Mouse (Mus musculus) gastrocnemius, postnatal 25 days (tissue): ENCODE measurements around the gene Rdh16f2. TPM values are rescaled to one million over a fixed set of nuclear protein-coding genes. Genes with fewer than 3 reads are reported as not detected.
"Not testable (repeated sequence)": the region's sequence is repeated elsewhere in the genome, so short reads cannot be mapped to it uniquely, and the experiment has no call there.

Source experiments
- DNase-seq: peaks from one replicate; pipeline ENCODE4 v3.0.0; 2022
- total RNA-seq, 2 experiments: library from RNA; stranded (reverse); gene quantifications; 1 replicate in 1 of 2; 2 replicates in 1 of 2; pipeline ENCODE4 v1.2.3; 2021

Gene Rdh16f2
- total RNA-seq, 2 experiments from 2014 or later, result not detected

DNA sequence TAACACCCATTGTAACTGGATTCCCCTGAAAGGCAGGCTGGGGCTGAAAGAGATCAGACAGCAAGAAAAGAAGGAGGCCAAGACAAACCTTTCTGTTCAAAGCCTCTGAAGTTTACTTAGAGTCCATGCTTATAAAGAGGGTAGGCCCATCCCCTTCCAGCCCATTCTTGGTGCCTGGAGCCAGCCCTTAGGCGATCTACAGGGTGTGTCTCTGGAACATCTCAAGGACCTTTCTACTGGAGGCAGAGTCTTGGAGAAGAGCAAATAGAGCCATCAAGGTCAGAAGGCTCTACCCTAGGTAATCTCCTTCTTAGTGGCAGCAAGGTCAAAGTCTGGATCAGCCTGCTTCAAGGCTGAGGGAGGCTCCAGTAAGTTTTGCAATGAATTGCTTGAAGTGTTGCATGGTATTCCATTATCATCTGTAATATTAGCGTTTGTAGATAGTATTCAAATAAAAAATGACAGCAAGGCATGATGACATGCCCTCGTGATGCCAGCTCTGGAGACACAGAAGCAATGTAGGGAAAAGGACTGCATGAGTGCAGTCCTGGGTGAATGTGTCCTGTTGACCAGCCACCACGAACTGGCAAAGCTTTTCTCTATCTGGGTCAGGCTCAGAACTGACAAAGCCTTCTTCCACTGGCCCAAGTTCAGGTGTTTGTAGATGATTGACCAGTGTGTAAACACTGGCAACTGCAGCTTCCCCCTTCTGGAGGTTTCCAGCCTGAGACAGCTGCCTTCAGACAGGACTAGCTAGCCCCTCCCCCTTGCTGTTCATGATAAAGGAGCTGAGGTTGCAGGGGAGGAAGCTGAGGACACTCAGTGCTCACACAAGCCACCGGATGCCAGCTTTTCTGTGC, 27.1 kb downstream of the Rdh16f2 start:
- DNase-seq, result not testable (repeated sequence)

DNA sequence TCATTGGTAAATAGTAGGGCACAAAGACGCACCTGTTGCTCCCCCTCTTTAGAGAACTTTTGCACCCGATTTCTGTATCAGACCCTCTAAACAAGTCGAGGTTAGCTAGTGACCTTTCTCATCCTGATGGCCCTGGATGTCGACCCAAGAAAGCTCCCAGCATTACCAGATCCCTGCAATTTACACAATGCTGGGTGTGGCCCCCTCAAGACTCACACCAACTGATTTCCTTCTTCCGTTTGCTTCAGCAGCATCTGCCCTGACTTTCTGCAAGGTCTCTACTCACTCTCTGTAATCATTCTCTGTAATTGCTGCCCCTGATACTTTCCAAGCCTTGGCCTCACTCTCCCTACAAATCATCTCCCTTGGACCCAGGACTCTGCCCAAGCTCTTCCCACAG, 30.4 kb downstream of the Rdh16f2 start:
- no peak for DNase-seq

DNA sequence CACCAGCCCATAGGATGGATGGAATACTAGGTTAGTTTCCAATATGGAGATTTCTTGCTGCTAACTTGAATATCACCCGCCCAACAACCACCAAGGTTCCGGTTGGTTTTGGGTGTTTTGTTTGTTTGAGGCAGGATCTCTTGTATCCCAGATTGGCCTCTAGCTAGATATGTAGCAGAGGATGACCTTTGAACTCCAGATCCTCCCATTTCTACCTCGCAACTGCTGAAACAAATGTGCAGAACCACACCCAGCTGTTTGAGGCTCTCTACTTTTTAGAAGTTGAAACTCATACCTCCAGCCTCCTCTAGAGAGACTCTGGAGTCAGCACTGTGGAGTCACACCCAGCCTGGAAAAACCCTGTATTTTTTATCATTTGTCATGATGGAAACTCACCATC, 31.2 kb downstream of the Rdh16f2 start:
- DNase-seq, result no peak

DNA sequence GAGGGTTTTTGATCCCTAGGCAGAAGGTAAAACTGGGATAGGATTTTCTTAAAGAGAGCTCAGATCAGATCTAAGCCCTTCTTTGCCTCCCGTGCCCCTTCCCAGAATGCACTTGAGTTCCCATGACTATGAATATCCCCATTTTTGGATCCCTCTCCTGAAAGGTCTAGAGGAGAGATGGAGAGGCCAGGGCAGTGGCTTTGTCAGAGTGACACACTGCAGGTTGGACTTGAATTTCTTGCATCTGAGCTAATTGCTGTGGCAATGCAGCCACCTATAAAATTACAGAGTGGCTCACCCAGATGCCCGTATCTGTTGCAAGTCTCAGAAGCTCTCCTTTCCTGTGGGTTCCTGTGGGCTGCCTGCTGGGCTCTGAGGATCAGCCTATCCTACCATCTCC, 31.9 kb downstream of the Rdh16f2 start, which contains the start of gene Sdr9c7:
Gene Sdr9c7, plus strand, starts transcription at position 301 of the 400 bp plus-strand sequence.
- DNase-seq, result no peak

DNA sequence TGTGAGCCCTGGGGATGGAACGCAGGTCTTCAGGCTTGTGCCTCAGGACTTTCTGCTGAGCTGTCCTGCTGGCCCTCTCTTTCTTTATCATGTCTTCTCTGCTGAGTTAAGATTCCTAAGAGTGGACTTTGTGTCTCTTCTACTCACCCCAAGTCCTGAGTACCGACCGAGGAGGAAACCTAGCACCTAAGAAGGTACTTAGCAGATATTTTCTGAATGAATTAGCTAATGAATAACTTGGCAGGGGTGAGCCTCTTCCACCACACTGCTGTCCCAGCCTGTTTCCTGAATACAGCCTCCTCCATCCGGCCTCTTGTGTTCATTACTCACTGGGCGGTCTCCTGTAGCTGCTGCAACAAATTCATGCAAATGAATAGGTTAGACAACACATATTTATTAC, 33.5 kb downstream of the Rdh16f2 start:
- no peak for DNase-seq

DNA sequence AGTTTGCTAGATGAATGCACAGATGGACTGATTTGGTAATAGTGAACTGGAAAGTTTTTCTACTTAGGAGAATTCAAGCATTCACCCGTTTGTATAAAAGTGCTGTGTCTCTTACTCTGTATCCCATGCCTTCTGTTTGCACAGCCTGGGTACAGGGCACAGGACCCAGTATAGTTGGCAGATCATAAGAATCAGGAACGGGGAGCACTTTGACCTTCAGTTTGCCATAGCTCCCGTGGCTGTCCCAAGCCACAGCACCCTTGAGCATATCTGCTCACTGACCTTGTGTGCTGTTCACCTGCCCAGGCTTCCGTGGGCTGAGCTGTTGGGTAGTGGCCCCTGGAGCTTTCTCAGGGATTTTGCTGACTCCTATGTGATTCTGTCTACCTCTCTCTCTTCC, 35.5 kb downstream of the Rdh16f2 start:
- no peak for DNase-seq

DNA sequence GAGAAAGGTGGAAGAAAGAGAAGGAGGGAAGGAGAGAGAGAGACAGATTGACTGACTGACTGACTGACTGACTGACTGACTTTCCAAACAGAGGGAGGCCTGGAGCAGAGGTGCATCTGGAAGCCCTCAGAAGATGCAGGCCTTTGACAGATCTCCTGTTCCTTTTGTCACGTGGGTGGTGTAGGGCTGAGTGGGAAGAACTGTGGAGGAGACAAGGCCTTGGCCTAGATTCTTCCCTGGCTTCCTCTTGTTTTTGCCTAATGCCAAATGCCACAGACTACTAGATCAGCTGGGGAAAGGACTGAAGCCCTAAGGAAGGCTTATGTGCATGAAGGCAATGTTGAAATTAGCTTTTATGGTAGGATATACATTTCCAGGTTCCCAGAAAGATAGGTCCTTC, 36.8 kb downstream of the Rdh16f2 start:
- DNase-seq, result no peak

DNA sequence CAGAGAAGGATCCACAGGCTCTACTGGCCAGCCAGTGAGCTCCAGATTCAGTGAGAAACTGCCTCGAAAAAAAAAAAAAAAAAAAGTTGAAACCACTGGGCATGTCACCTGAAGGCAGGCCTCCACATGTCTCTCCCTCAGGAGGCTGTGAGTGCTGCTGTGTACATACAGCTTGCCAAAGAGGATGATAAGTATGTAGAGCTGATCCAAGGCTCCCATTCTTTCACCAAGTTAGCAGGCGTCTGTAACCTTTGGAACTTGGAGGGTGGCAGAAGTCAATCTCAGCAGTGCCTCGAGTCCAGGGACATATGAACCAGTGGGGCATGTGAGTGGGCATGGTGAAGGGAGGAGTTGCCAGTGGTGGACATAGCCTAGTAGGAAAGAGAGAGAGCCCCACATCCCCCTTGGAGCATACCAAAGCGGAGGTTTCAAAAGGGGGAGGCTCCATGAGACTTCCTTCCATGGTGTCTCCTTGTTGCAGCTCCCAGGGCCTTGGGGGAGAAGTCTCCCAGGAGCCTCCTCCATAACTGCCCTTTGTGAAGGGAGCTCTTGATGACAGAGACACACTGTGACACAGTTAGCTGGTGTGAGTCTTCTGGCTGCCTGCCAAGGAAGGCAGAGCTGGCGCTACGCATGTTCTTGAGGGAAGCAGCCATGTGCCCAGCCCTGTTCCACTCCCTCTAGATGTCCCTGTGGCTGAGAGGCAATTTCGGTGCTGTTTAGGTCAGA, 38.6 kb downstream of the Rdh16f2 start:
- DNase-seq, result no peak

DNA sequence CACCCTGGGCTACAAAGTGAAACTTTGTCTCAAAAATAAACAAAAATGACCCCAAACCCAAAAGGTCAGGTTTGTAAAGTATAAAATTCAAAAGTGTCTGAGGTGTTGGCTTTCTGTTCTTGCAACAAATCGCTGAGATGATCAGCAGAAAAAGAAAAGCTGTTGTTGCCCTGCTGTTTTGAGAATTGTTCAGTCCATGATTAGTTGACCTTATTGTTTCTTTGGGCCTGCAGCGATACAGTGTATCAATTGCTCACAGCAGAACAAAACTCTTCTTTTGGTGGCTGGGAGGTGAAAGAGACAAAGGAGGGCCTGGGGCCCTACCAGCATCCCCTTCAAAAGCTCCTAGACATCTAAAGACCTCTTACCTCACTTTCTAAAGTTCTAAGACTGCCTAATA, 39.9 kb downstream of the Rdh16f2 start:
- DNase-seq, result no peak

DNA sequence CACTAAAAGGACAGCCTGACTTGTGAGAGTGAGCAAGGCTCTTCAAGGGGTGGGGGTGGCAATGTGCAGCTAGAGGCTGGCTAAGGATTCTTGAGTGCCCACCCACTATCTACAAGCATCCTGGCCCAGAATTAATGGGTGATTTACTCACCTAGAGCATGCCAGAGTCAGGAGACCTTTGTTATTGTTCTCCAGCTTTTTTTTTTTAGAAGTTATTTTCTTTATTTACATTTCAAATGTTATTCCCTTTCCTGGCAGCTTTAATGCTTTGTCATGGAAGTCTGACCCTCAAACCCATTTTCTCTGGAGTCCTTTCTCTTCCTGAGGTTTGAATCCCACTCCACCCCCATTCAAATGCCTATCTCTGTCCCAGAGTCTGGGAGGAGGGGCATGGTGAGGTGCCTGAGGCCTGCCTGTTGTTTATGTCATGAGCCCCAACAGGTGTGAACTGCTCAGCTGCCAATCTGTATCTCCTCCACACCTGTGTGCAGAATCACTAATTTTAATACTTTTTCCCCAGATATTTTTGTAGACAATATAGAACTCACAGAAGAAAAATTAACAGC, 41.2 kb downstream of the Rdh16f2 start:
- DNase-seq, result no peak

DNA sequence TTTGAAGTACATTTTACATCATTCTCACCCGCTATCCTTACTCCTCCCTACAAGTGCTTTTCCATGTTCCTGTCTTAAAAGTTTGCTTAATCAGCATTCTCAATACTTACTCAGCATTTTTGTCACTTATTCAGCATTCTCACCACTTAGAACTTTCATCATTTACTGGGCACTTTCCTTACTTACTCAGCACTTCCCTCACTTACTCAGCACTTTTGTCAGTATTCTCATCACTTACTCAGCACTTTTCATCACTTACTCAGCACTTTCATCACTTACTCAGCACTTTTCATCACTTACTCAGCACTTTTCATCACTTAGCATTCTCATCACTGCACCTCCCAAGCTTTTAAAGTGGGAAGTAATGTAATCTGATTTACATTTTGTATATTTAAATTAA, 49.3 kb downstream of the Rdh16f2 start:
- no peak for DNase-seq

DNA sequence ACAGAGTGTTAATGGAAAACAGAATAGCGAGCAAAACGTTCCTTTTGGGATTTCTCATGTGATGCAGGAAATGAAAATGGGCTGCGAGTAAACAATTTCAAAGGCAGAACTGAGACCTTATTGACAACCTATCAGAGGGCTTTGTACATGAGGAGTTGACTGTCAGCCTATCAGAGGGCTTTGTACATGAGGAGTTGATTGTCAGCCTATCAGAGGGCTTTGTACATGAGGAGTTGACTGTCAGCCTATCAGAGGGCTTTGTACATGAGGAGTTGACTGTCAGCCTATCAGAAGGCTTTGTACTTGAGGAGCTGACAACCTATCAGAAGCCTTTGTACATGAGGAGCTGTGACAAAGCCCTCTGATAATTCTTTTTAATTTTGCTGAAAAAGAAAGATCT, 50.9 kb downstream of the Rdh16f2 start:
- not testable (repeated sequence) for DNase-seq

DNA sequence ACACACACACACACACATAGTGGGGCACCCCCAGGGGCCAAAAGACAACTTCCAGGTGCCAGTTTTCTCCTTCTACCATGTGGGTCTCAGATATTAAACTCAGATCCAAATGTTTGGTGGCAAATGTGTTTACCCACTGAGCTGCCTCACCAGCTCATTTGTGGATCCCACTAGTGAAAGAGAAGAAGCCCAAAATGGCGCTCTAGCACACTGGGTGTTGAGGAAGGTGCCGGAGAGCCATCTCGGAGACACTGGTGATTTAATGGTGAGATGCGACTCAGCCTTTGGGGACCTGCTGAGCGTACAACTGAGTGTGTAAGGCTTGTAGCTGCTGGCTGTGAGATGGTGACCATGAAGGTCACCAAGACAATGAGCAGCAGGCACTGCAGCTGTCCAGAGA, 51.4 kb downstream of the Rdh16f2 start:
- DNase-seq, result no peak

DNA sequence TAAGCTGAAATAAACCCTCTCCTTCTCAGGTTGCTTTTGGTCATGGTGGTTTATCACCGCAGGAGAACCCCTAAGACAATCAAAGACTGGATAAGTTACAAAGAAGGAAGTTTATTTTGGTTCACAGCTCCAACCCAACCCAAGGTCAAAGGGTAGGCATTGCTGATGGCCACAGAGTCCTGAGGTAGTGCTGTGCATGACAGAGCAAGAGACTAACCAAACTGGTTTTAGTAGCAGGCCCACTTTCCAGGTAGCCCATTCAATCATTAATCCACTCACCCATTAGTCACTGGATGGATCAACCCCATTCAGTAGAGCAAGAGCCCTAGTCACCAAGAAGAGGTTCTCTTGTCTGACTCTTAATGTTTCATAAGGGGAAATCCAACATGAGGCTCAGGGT, 56.0 kb downstream of the Rdh16f2 start:
- no peak for DNase-seq

DNA sequence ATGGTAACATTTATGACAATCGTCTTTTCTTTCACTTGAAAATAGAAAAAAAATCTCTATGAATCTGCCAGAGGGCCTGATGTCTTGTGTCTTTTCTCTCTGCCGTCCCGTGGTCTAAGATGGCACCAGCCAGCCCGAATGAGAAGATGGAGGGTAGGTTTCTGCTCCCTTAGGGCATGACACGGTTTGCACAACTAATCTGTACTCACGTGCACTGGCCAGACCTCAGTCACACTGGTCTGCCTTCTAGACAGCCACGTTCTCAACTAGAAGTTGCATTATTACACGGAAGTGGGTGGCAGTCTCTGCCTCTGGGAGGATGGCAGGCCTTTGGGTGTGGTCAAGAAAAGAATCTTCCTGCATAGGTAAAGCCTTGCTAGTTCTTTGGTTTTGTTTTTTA, 56.8 kb downstream of the Rdh16f2 start:
- no peak for DNase-seq

DNA sequence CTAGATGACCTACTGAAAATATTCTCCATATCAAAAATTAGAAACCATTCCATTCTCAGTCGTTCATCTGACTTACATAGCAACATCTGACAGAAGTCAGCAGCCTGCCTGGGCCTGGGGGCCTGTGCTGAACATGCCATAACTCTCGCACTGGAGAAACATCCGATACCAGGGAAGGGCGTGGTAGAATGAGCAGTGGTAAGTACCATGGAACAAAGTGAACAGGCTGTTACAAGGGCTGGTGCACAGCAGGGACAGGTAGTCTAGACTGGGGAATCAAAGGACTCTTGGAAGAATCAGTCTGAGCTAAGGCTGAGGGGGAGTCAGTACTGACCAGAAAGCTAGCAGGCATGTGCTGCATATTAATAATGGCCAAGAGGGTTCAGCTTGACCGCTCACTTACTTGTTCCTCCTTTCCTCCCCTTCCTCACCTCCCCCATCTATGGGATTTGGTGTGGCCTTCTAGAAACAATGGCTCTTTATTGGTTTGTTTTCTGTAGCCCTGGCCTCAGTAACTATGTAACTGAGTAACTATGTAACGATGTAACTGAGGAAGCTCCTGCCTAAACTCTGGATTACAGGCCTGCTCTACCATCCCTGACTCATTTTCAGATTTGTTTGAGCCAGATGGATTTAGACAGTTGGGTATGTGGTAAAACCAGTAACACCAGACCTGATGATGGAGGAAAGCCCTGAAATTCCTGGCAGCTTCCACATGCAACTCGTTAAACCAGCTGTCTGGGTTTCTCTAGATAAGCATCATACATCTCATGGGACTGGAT, 58.5 kb downstream of the Rdh16f2 start:
- no peak for DNase-seq

Other genes starting within 250 kb of the Rdh16f2 start
- 10 to 100 TPM; 58.1 to 64.3 TPM for gene Lrp1, start 245.3 kb upstream of the Rdh16f2 start, total RNA-seq
- gene Stat6, start 223.5 kb upstream of the Rdh16f2 start, total RNA-seq, result 10 to 100 TPM; 16.5 to 21.8 TPM
- gene Nemp1, start 199.6 kb upstream of the Rdh16f2 start, total RNA-seq, result 1 to 10 TPM; 1.7 to 2.5 TPM
- 1 to 10 TPM; 2.5 to 4.7 TPM for gene Nab2, start 197.9 kb upstream of the Rdh16f2 start, total RNA-seq
- gene Myo1a, start 161.3 kb upstream of the Rdh16f2 start, total RNA-seq, result under 1 TPM; 0.10 to 0.21 TPM
- not detected for gene Tac2, start 142.0 kb upstream of the Rdh16f2 start, total RNA-seq
- 1 to 10 TPM; 4.8 to 5.3 TPM for gene Zbtb39, start 126.9 kb upstream of the Rdh16f2 start, total RNA-seq
- under 1 TPM; 0.20 to 0.62 TPM for gene Gpr182, start 114.7 kb upstream of the Rdh16f2 start, total RNA-seq
- under 1 TPM; 0.05 to 0.08 TPM for gene Rdh1, start 106.8 kb upstream of the Rdh16f2 start, total RNA-seq
- not detected for gene Rdh16f1, start 106.7 kb upstream of the Rdh16f2 start, total RNA-seq
- under 1 TPM; 0.31 to 0.40 TPM for gene Rdh9, start 90.1 kb upstream of the Rdh16f2 start, total RNA-seq
- gene Rdh16, start 65.3 kb upstream of the Rdh16f2 start, total RNA-seq, result not detected
- not detected for gene Rdh19, start 16.5 kb upstream of the Rdh16f2 start, total RNA-seq
- not detected for gene Rdh7, start 22.3 kb downstream of the Rdh16f2 start, total RNA-seq
- not detected for gene Sdr9c7, start 32.0 kb downstream of the Rdh16f2 start, total RNA-seq
- not detected for gene Hsd17b6, start 141.1 kb downstream of the Rdh16f2 start, total RNA-seq
- gene Prim1, start 148.7 kb downstream of the Rdh16f2 start, total RNA-seq, result 1 to 10 TPM in 1 of 2 experiments, under 1 TPM in 1; 0.51 to 1.0 TPM
- 100 to 1,000 TPM; 339 to 340 TPM for gene Naca, start 169.1 kb downstream of the Rdh16f2 start, total RNA-seq
- gene Ptges3, start 192.5 kb downstream of the Rdh16f2 start, total RNA-seq, result 10 to 100 TPM; 61.5 to 62.3 TPM
- 1,000 to 10,000 TPM; 3,933 to 4,186 TPM for gene Atp5b, start 216.8 kb downstream of the Rdh16f2 start, total RNA-seq
- gene Baz2a, start 225.1 kb downstream of the Rdh16f2 start, total RNA-seq, result 10 to 100 TPM; 11.4 to 12.0 TPM